Mouse (Mus musculus) hindlimb bud, embryonic 11.5 days (tissue): Measurements from ENCODE around the gene Nfx1.
"Not testable (repeated sequence)": the region's sequence is repeated elsewhere in the genome, so short reads cannot be mapped to it uniquely, and the experiment has no call there.

Experiments used
- DNase-seq: peaks from one replicate; pipeline ENCODE4 v3.0.0-alpha.2; 2012; ENCODE audit warnings: low read depth, low spot score; ENCODE audit errors: extremely low spot score

The Nfx1 gene

GRCm38 (mm10) chr4:40970842-40971701 lies at the start of gene Nfx1:
Gene Nfx1, plus strand, starts transcription at chr4:40970906.
- peak; percentile 76 for DNase-seq

GRCm38 (mm10) chr4:40921288-40921687 lies 49.4 kb upstream of the Nfx1 start:
- DNase-seq, result no peak

GRCm38 (mm10) chr4:40923087-40923651 lies 47.5 kb upstream of the Nfx1 start:
- no peak for DNase-seq

GRCm38 (mm10) chr4:40925568-40925967 lies 45.1 kb upstream of the Nfx1 start:
- no peak for DNase-seq

- DNase-seq, result no peak
Observed at GRCm38 (mm10) chr4:40929046-40929445, 41.7 kb upstream of the Nfx1 start.

- no peak for DNase-seq
Observed at GRCm38 (mm10) chr4:40933694-40934093, 37.0 kb upstream of the Nfx1 start.

GRCm38 (mm10) chr4:40934369-40934768 lies 36.3 kb upstream of the Nfx1 start:
- DNase-seq, result not testable (repeated sequence)

- DNase-seq, result no peak
Observed at GRCm38 (mm10) chr4:40936175-40936839, 34.4 kb upstream of the Nfx1 start.

GRCm38 (mm10) chr4:40938793-40939192 lies 31.9 kb upstream of the Nfx1 start:
- no peak for DNase-seq

- DNase-seq, result no peak
Observed at GRCm38 (mm10) chr4:40943651-40944050, 27.1 kb upstream of the Nfx1 start.

- no peak for DNase-seq
Observed at GRCm38 (mm10) chr4:40946516-40947121, 24.1 kb upstream of the Nfx1 start.

- no peak for DNase-seq
Observed at GRCm38 (mm10) chr4:40947565-40948159, 23.0 kb upstream of the Nfx1 start.

GRCm38 (mm10) chr4:40948160-40948708 lies 22.5 kb upstream of the Nfx1 start, which contains the start of the genes Bag1 and Chmp5:
Gene Bag1, minus strand, starts transcription at chr4:40948294.
Gene Chmp5, plus strand, starts transcription at chr4:40948407.
- DNase-seq, result peak; percentile 98

GRCm38 (mm10) chr4:40953521-40953920 lies 17.2 kb upstream of the Nfx1 start:
- DNase-seq, result no peak

- DNase-seq, result no peak
Observed at GRCm38 (mm10) chr4:40955942-40956341, 14.8 kb upstream of the Nfx1 start.

GRCm38 (mm10) chr4:40963536-40963935 lies 7.2 kb upstream of the Nfx1 start:
- no peak for DNase-seq

- DNase-seq, result no peak
Observed at GRCm38 (mm10) chr4:40969161-40969560, 1.5 kb upstream of the Nfx1 start.

- DNase-seq, result no peak
Observed at GRCm38 (mm10) chr4:40969781-40970591, 720 bp upstream of the Nfx1 start.

- DNase-seq, result no peak
Observed at GRCm38 (mm10) chr4:40970592-40970841, 189 bp upstream of the Nfx1 start.

GRCm38 (mm10) chr4:40971744-40972143 lies 1.0 kb downstream of the Nfx1 start:
- no peak for DNase-seq
